Mouse (Mus musculus): ENCODE data around the gene Nhlh1. TPM values are rescaled to one million over a fixed set of nuclear protein-coding genes. Genes with fewer than 3 reads are reported as not detected.
A peak's percentile ranks its signal among the peaks of the same experiment; 100 is the strongest.

Gene Nhlh1
- polyA plus RNA-seq, 1 experiment: 0.02 TPM

DNA sequence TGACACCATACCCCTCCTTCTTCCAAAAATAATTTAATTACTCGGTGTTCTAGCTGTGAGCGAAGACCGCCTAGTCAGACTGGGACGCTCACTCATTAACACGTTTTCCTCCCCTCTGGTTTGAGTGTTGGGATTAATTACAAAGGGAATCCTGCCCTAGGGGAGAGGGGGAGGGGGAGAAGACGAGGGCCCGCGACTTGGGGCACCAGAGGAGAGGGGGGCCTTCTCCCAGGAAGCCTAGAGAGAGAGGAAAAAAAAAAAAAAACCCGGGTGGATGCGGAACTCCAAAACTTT is 29.6 kb downstream of the Nhlh1 start:
- H3K4me3 ChIP-seq: peak overlapping the region; percentile 40
- TF ChIP-seq POLR2AphosphoS2 (IDR thresholded peaks at IDR 0.05; ENCODE audit: insufficient read length, low read depth) (no peak), MYOG (IDR thresholded peaks at IDR 0.05; ENCODE audit: control insufficient read depth in 1 of 3, insufficient read depth in 1 of 3, insufficient read length in 2 of 3, low read depth in 2 of 3) (no peak), TCF3 (IDR thresholded peaks at IDR 0.05; ENCODE audit: insufficient read length, low read depth) (no peak), CEBPB (IDR thresholded peaks at IDR 0.05; ENCODE audit: insufficient read depth, poor library complexity, severe bottlenecking) (no peak), E2F4 (IDR thresholded peaks at IDR 0.05; ENCODE audit: insufficient read depth) (no peak), REST (IDR thresholded peaks at IDR 0.05; ENCODE audit: insufficient read depth, insufficient read length) (no peak), SRF (IDR thresholded peaks at IDR 0.05; ENCODE audit: control insufficient read depth, insufficient read length, low read depth) (no peak), MYOD1 (IDR thresholded peaks at IDR 0.05; ENCODE audit: control insufficient read depth in 1 of 3, insufficient read length in 2 of 3, low read depth in 2 of 3) (no peak), USF1 (IDR thresholded peaks at IDR 0.05; ENCODE audit: low read depth) (no peak), MAX (IDR thresholded peaks at IDR 0.05; ENCODE audit: low read depth) (no peak), TCF12 (IDR thresholded peaks at IDR 0.05; ENCODE audit: insufficient read depth, poor library complexity, severe bottlenecking) (no peak), POLR2A (IDR thresholded peaks at IDR 0.05; ENCODE audit: insufficient read length, low read depth) (no peak)
- H3K4me2 ChIP-seq (ENCODE audit: low read depth): peak overlapping the region; percentile 92
- no peaks in the 10 kb centered on the region for H3K27me3 ChIP-seq (ENCODE audit: control insufficient read depth, insufficient read depth, insufficient read length)
- no peak overlapping the region for H3ac ChIP-seq (ENCODE audit: control insufficient read depth, insufficient read length)
- H3K36me3 ChIP-seq (ENCODE audit: control insufficient read depth, insufficient read depth): no peaks in the 10 kb centered on the region
- peaks cover 3% of the 10 kb centered on the region for H3K79me2 ChIP-seq (ENCODE audit: control insufficient read depth, insufficient read depth)

GRCm38 (mm10) chr1:172027010-172027808 is 30.2 kb downstream of the Nhlh1 start:
- no peak for TF ChIP-seq CEBPB (IDR thresholded peaks at IDR 0.05; ENCODE audit: insufficient read depth, poor library complexity, severe bottlenecking)
- TF ChIP-seq POLR2A (IDR thresholded peaks at IDR 0.05; ENCODE audit: insufficient read length, low read depth): peak; percentile 68
- peak in 2 of 3 experiments; percentile 63 to 79 for TF ChIP-seq MYOG (IDR thresholded peaks at IDR 0.05; ENCODE audit: control insufficient read depth in 1 of 3, insufficient read depth in 1 of 3, insufficient read length in 2 of 3, low read depth in 2 of 3)
- peak in 2 of 3 experiments; percentile 55 to 59 for TF ChIP-seq MYOD1 (IDR thresholded peaks at IDR 0.05; ENCODE audit: control insufficient read depth in 1 of 3, insufficient read length in 2 of 3, low read depth in 2 of 3)
- no peak for TF ChIP-seq TCF12 (IDR thresholded peaks at IDR 0.05; ENCODE audit: insufficient read depth, poor library complexity, severe bottlenecking)
- TF ChIP-seq TCF3 (IDR thresholded peaks at IDR 0.05; ENCODE audit: insufficient read length, low read depth): peak; percentile 6
- no peak for TF ChIP-seq REST (IDR thresholded peaks at IDR 0.05; ENCODE audit: insufficient read depth, insufficient read length)
- TF ChIP-seq E2F4 (IDR thresholded peaks at IDR 0.05; ENCODE audit: insufficient read depth): no peak
- no peak for TF ChIP-seq MAX (IDR thresholded peaks at IDR 0.05; ENCODE audit: low read depth)
- TF ChIP-seq POLR2AphosphoS2 (IDR thresholded peaks at IDR 0.05; ENCODE audit: insufficient read length, low read depth): no peak
- no peak for TF ChIP-seq SRF (IDR thresholded peaks at IDR 0.05; ENCODE audit: control insufficient read depth, insufficient read length, low read depth)
- no peak for TF ChIP-seq USF1 (IDR thresholded peaks at IDR 0.05; ENCODE audit: low read depth)
- H3K79me2 ChIP-seq (ENCODE audit: control insufficient read depth, insufficient read depth): peaks cover 3% of the 10 kb centered on the region
- peak overlapping the region; percentile 40 for H3K4me3 ChIP-seq
- peak overlapping the region; percentile 40 for H3ac ChIP-seq (ENCODE audit: control insufficient read depth, insufficient read length)
- peak overlapping the region; percentile 92 for H3K4me2 ChIP-seq (ENCODE audit: low read depth)
- H3K27me3 ChIP-seq (ENCODE audit: control insufficient read depth, insufficient read depth, insufficient read length): no peaks in the 10 kb centered on the region
- no peaks in the 10 kb centered on the region for H3K36me3 ChIP-seq (ENCODE audit: control insufficient read depth, insufficient read depth)

DNA sequence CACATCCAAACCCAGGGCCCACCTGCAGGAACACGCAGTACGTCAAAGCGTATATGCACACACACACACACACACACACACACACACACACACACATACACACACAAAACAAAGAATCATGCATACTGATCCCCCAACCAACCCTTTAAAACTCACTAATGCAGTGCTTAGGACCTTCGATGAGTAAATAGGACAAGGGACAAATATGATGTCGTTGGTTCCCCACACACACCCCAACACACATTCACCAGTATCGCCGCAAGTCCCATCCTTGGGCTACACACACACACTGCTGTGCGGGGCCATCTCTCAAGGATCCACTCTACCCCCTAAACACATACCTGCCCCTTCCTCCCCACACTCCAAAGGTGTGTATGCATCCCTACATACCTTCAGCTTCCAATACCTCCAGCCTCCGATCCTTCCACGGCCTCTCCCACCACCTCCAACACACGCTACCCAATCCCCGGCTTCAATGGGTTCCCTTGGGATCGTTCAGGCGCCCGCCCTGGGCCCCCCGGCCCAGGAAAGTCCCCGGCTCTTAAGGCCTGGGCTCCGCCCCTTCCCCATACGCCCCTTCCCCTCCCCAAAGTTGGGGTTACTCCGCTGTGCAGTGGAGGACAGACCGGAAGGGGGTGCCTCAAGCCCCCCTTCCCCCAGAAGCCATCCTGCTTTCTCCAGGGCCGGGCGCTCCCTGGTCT is 31.0 kb downstream of the Nhlh1 start:
- H3K4me2 ChIP-seq (ENCODE audit: low read depth): peak overlapping the region; percentile 82
- no peaks in the 10 kb centered on the region for H3K36me3 ChIP-seq (ENCODE audit: control insufficient read depth, insufficient read depth)
- H3K4me3 ChIP-seq: peak overlapping the region; percentile 40
- TF ChIP-seq MAX (IDR thresholded peaks at IDR 0.05; ENCODE audit: low read depth) (no peak), POLR2A (IDR thresholded peaks at IDR 0.05; ENCODE audit: insufficient read length, low read depth) (no peak), MYOD1 (IDR thresholded peaks at IDR 0.05; ENCODE audit: control insufficient read depth in 1 of 3, insufficient read length in 2 of 3, low read depth in 2 of 3) (no peak), POLR2AphosphoS2 (IDR thresholded peaks at IDR 0.05; ENCODE audit: insufficient read length, low read depth) (no peak), MYOG (IDR thresholded peaks at IDR 0.05; ENCODE audit: control insufficient read depth in 1 of 3, insufficient read depth in 1 of 3, insufficient read length in 2 of 3, low read depth in 2 of 3) (no peak), TCF12 (IDR thresholded peaks at IDR 0.05; ENCODE audit: insufficient read depth, poor library complexity, severe bottlenecking) (no peak), USF1 (IDR thresholded peaks at IDR 0.05; ENCODE audit: low read depth) (no peak), CEBPB (IDR thresholded peaks at IDR 0.05; ENCODE audit: insufficient read depth, poor library complexity, severe bottlenecking) (no peak), REST (IDR thresholded peaks at IDR 0.05; ENCODE audit: insufficient read depth, insufficient read length) (no peak), E2F4 (IDR thresholded peaks at IDR 0.05; ENCODE audit: insufficient read depth) (no peak), SRF (IDR thresholded peaks at IDR 0.05; ENCODE audit: control insufficient read depth, insufficient read length, low read depth) (no peak), TCF3 (IDR thresholded peaks at IDR 0.05; ENCODE audit: insufficient read length, low read depth) (no peak)
- H3K27me3 ChIP-seq (ENCODE audit: control insufficient read depth, insufficient read depth, insufficient read length): no peaks in the 10 kb centered on the region
- peak overlapping the region; percentile 40 for H3ac ChIP-seq (ENCODE audit: control insufficient read depth, insufficient read length)
- peaks cover 3% of the 10 kb centered on the region for H3K79me2 ChIP-seq (ENCODE audit: control insufficient read depth, insufficient read depth)

DNA sequence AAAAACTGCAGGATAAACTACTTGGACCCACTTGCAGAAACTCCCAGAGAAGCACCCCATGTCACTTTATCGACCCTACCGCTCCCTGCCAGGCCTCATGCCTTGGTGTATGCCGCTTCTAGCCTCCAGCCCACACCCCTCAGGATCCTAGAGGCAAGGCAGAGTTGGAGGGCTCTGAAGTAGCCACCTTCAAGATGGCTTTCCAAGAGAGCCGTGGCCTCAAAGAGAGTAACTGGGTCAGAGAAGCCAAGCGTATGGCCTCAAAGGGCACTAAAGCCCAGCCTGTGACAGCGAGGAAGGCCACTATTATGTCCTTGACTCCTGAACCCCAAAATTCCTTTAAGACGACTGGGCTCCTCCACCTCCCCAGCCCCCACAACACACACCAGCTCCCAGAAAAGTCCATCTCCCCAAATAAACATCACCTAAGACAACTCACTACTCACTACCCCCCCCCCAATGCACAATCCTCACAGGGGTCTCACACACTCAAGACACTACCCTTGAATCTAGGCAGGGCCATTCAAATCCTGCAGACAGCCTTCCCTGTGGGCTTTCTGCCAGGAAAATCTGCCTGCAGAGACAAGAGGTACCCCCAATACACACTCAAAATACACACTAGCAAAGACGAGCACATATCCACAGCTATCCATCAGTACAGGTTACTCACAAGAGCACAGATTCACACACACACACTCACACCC is 32.0 kb downstream of the Nhlh1 start:
- H3K27me3 ChIP-seq (ENCODE audit: control insufficient read depth, insufficient read depth, insufficient read length): no peaks in the 10 kb centered on the region
- H3K4me3 ChIP-seq: peak overlapping the region; percentile 40
- H3ac ChIP-seq (ENCODE audit: control insufficient read depth, insufficient read length): no peak overlapping the region
- H3K79me2 ChIP-seq (ENCODE audit: control insufficient read depth, insufficient read depth): peaks cover 3% of the 10 kb centered on the region
- H3K4me2 ChIP-seq (ENCODE audit: low read depth): peak overlapping the region; percentile 82
- no peaks in the 10 kb centered on the region for H3K36me3 ChIP-seq (ENCODE audit: control insufficient read depth, insufficient read depth)
- TF ChIP-seq POLR2AphosphoS2 (IDR thresholded peaks at IDR 0.05; ENCODE audit: insufficient read length, low read depth): no peak
- TF ChIP-seq TCF12 (IDR thresholded peaks at IDR 0.05; ENCODE audit: insufficient read depth, poor library complexity, severe bottlenecking): no peak
- no peak for TF ChIP-seq E2F4 (IDR thresholded peaks at IDR 0.05; ENCODE audit: insufficient read depth)
- no peak for TF ChIP-seq CEBPB (IDR thresholded peaks at IDR 0.05; ENCODE audit: insufficient read depth, poor library complexity, severe bottlenecking)
- TF ChIP-seq USF1 (IDR thresholded peaks at IDR 0.05; ENCODE audit: low read depth): no peak
- TF ChIP-seq SRF (IDR thresholded peaks at IDR 0.05; ENCODE audit: control insufficient read depth, insufficient read length, low read depth): no peak
- TF ChIP-seq TCF3 (IDR thresholded peaks at IDR 0.05; ENCODE audit: insufficient read length, low read depth): no peak
- TF ChIP-seq REST (IDR thresholded peaks at IDR 0.05; ENCODE audit: insufficient read depth, insufficient read length): no peak
- no peak for TF ChIP-seq MAX (IDR thresholded peaks at IDR 0.05; ENCODE audit: low read depth)
- no peak for TF ChIP-seq MYOD1 (IDR thresholded peaks at IDR 0.05; ENCODE audit: control insufficient read depth in 1 of 3, insufficient read length in 2 of 3, low read depth in 2 of 3)
- TF ChIP-seq MYOG (IDR thresholded peaks at IDR 0.05; ENCODE audit: control insufficient read depth in 1 of 3, insufficient read depth in 1 of 3, insufficient read length in 2 of 3, low read depth in 2 of 3): no peak
- TF ChIP-seq POLR2A (IDR thresholded peaks at IDR 0.05; ENCODE audit: insufficient read length, low read depth): no peak

Data from myocyte (in vitro differentiated cells).